Mouse (Mus musculus) left cerebral cortex, adult 18-20 months (tissue): ENCODE results near the gene Traf2. TPM values are rescaled to one million over a fixed set of nuclear protein-coding genes. Genes with fewer than 3 reads are reported as not detected.

Experiments
- total RNA-seq, 2 experiments: library from RNA; stranded (reverse); gene quantifications; 2 replicates each; pipeline ENCODE4 v1.2.3; 2021

Gene Traf2
- total RNA-seq, 2 experiments from 2014 or later = 11.6 to 11.9 TPM

Other genes with a start within 250 kb of the Traf2 start
- gene Grin1, start 227.8 kb downstream of the Traf2 start, total RNA-seq = 100 to 1,000 TPM; 393 to 402 TPM
- gene Man1b1, start 214.6 kb downstream of the Traf2 start, total RNA-seq = 10 to 100 TPM; 62.1 to 62.2 TPM
- 10 to 100 TPM; 30.4 to 38.7 TPM for gene Dpp7, start 190.6 kb downstream of the Traf2 start, total RNA-seq
- 10 to 100 TPM; 17.3 to 21.6 TPM for gene Uap1l1, start 181.3 kb downstream of the Traf2 start, total RNA-seq
- gene Sapcd2, start 174.6 kb downstream of the Traf2 start, total RNA-seq = 1 to 10 TPM; 1.4 to 1.8 TPM
- 10 to 100 TPM; 13.6 to 13.8 TPM for gene Entpd2, start 151.1 kb downstream of the Traf2 start, total RNA-seq
- 100 to 1,000 TPM; 328 to 341 TPM for gene Npdc1, start 147.6 kb downstream of the Traf2 start, total RNA-seq
- under 1 TPM; 0.21 to 0.56 TPM for gene Fut7, start 123.7 kb downstream of the Traf2 start, total RNA-seq
- gene Abca2, start 118.2 kb downstream of the Traf2 start, total RNA-seq = 100 to 1,000 TPM; 155 to 165 TPM
- gene Clic3, start 90.1 kb downstream of the Traf2 start, total RNA-seq = 1 to 10 TPM in 1 of 2 experiments, not detected in 1; 1.5 TPM
- gene Paxx, start 85.8 kb downstream of the Traf2 start, total RNA-seq = 10 to 100 TPM; 64.5 to 69.1 TPM
- 1,000 to 10,000 TPM; 2,769 to 3,095 TPM for gene Ptgds, start 76.9 kb downstream of the Traf2 start, total RNA-seq
- gene Lcn12, start 53.0 kb downstream of the Traf2 start, total RNA-seq = not detected
- gene Fbxw5, start 46.2 kb downstream of the Traf2 start, total RNA-seq = 100 to 1,000 TPM; 105 to 114 TPM
- under 1 TPM; 0.52 to 0.74 TPM for gene C8g, start 45.2 kb downstream of the Traf2 start, total RNA-seq
- 100 to 1,000 TPM; 199 to 203 TPM for gene Edf1, start 10.9 kb upstream of the Traf2 start, total RNA-seq
- gene Mamdc4, start 27.9 kb upstream of the Traf2 start, total RNA-seq = 1 to 10 TPM; 1.1 to 1.3 TPM
- gene Phpt1, start 28.3 kb upstream of the Traf2 start, total RNA-seq = 10 to 100 TPM; 60.3 to 63.0 TPM
- gene Ajm1, start 34.8 kb upstream of the Traf2 start, total RNA-seq = 10 to 100 TPM; 85.6 to 86.3 TPM
- gene Rabl6, start 61.6 kb upstream of the Traf2 start, total RNA-seq = 100 to 1,000 TPM; 146 to 150 TPM
- gene Ccdc183, start 70.7 kb upstream of the Traf2 start, total RNA-seq = not detected
- gene Tmem141, start 75.1 kb upstream of the Traf2 start, total RNA-seq = 10 to 100 TPM; 21.7 to 23.1 TPM
- under 1 TPM; 0.66 to 0.79 TPM for gene Fcna, start 81.1 kb upstream of the Traf2 start, total RNA-seq
- gene Lcn8, start 106.2 kb upstream of the Traf2 start, total RNA-seq = not detected
- gene Lcn5, start 111.0 kb upstream of the Traf2 start, total RNA-seq = not detected
- gene Lcn6, start 129.8 kb upstream of the Traf2 start, total RNA-seq = not detected
- gene Lcn10, start 135.8 kb upstream of the Traf2 start, total RNA-seq = not detected
- gene Obp2a, start 153.1 kb upstream of the Traf2 start, total RNA-seq = not detected
- gene Bmyc, start 159.8 kb upstream of the Traf2 start, total RNA-seq = 10 to 100 TPM; 89.7 to 94.0 TPM
- not detected for gene Obp2b, start 190.1 kb upstream of the Traf2 start, total RNA-seq
- gene Lcn3, start 218.6 kb upstream of the Traf2 start, total RNA-seq = not detected
- gene Lcn11, start 230.1 kb upstream of the Traf2 start, total RNA-seq = not detected
- gene Gm13539, start 235.3 kb upstream of the Traf2 start, total RNA-seq = not detected